Mouse (Mus musculus) heart, embryonic 14.5 days (tissue): ENCODE measurements around the gene Osbpl2. TPM values are rescaled to one million over a fixed set of nuclear protein-coding genes. Genes with fewer than 3 reads are reported as not detected.

ENCODE experiments used
- ATAC-seq: fragments of 200-750 bp; cut with Nextera tagmentation; 2 replicates; pipeline ENCODE4 v1.8.0; 2017; ENCODE audit warnings: low read depth, moderate TSS enrichment; ENCODE audit not compliant: insufficient number of reproducible peaks, insufficient read depth, low FRiP score
- H3K27ac ChIP-seq, 2 experiments: fragments of 200-500 bp in 1 of 2; fragments of 300-500 bp in 1 of 2; sonication (generic) in 1 of 2; replicated peaks in 1 of 2; 2 replicates each; pipeline ENCODE4 v1.5.1; 2012 to 2014; ENCODE audit warnings: low read depth in 2 of 2, low read length in 2 of 2, control low read depth in 1 of 2, mild to moderate bottlenecking in 1 of 2, mixed read lengths in 1 of 2; ENCODE audit not compliant: control insufficient read depth in 1 of 2, insufficient read depth in 1 of 2
- H3K27me3 ChIP-seq: fragments of 300-500 bp; sonication (generic); 2 replicates; pipeline ENCODE4 v1.6.1; 2014; ENCODE audit warnings: mild to moderate bottlenecking, low read length, control low read depth; ENCODE audit not compliant: control insufficient read depth, insufficient read depth
- H3K36me3 ChIP-seq: fragments of 300-500 bp; sonication (generic); 2 replicates; pipeline ENCODE4 v1.6.1; 2014; ENCODE audit warnings: mild to moderate bottlenecking, control low read depth, low read length, mixed read lengths; ENCODE audit not compliant: control insufficient read depth, insufficient read depth
- H3K4me1 ChIP-seq, 2 experiments: fragments of 200-500 bp in 1 of 2; fragments of 300-500 bp in 1 of 2; sonication (generic) in 1 of 2; 2 replicates each; pipeline ENCODE4 v1.6.1; 2012 to 2014; ENCODE audit warnings: low read length in 2 of 2, control low read depth in 1 of 2, mixed read lengths in 1 of 2; ENCODE audit not compliant: control insufficient read depth in 2 of 2, insufficient read depth in 2 of 2
- H3K4me2 ChIP-seq: fragments of 300-500 bp; sonication (generic); 2 replicates; pipeline ENCODE4 v1.6.1; 2014; ENCODE audit warnings: mild to moderate bottlenecking, low read length
- H3K4me3 ChIP-seq, 2 experiments: fragments of 200-500 bp in 1 of 2; fragments of 300-500 bp in 1 of 2; sonication (generic) in 1 of 2; 2 replicates each; pipeline ENCODE4 v1.5.1; 2012 to 2014; ENCODE audit warnings: low read length in 2 of 2, mild to moderate bottlenecking in 2 of 2, control low read depth in 1 of 2, low read depth in 1 of 2, moderate library complexity in 1 of 2; ENCODE audit not compliant: control insufficient read depth in 1 of 2, insufficient read depth in 1 of 2
- H3K9ac ChIP-seq: fragments of 300-500 bp; sonication (generic); 2 replicates; pipeline ENCODE4 v1.6.1; 2014; ENCODE audit warnings: mild to moderate bottlenecking, low read length
- H3K9me3 ChIP-seq: fragments of 300-500 bp; sonication (generic); 2 replicates; pipeline ENCODE4 v1.6.1; 2016; ENCODE audit warnings: low read length, control low read depth; ENCODE audit not compliant: control insufficient read depth
- WGBS: fragments of 180-500 bp; shearing (Covaris S2); extraction: QIAGEN DNeasy Blood & Tissue Kit; methylation state at CpG from one replicate; pipeline ENCODE4 v1.1.7; 2014; 5-methylcytosine and 5-hydroxymethylcytosine counted together
- polyA plus RNA-seq: library from polyadenylated mRNA; unstranded; fragments of >200 nt; fragmentation: Nextera tagmentation; extraction: Ambion mirVana; gene quantifications from 2 replicates; pipeline ENCODE4 v1.2.1, GENCODE M21; 2014

Gene Osbpl2
- polyA plus RNA-seq, 1 experiment from 2014 or later, result 40.5 TPM

DNA sequence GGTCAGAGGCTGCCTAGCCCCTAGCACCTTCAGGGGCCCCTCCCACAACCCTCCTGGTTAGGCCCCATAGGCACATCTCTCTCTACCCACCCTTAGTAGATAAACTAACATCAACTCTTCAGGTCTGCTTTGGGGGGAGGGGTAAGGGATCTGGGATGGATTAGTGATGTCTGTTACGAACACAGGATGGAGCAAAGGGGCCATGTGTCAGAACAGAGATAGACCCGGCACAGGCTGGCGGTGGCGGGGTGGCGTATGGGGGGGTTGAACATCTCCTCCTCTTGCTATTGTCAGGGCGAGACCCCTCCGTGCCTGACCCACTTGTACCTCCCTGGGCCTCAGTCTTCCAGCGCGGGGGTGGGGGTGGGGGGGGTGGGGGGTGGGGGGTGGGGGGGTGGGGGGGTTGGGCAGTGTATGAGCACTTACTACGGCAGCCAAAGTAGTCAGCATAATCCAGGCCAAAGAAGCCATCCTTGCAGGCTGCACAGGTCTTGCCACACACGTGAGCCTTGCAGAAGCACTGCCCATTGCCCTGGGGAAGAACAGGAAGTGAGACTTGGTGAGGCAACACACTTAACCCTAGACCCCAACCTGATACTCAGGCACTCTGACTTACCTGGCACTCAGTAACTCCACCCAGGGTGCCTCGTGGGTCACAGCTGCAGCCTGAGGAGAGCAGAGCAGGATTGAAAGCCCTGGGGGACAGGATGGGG is 77.7 kb downstream of the Osbpl2 start:
- WGBS, result 75% methylated on average over 12 of the region's 12 CpGs

DNA sequence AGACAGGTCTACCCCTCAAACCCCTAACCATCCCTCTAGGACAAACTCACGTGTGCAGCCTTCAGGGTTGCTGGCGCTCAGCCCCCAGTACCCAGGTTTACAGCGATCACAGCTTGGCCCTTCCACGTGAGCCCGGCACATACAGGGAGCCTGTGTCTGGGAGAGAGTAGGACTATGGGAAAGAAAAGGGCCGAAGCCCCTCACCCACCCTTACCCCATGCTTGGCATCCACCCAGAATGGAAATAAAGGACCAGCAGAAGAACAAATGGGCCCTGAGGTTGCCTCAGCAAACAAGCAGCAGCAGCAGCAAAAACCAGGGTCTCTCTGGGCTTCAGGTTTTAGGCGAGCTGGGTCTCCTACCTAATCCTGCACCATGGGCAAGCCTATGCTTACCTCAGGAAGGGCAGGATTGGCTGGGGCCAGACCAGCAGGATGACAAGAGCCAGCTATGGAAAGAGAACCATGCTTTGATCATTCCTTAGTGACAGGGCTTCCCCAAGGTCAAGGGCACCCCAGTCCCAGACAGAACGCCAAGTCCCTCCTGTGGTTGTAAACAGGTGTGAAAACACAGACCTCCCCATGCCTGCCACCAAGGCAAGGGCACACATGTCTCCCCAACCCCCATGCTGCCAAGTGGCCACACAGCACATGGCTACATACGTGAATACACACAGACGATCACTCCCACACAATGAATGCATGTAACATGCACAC is 78.4 kb downstream of the Osbpl2 start:
- Histone ChIP-seq H3K27ac (no peak overlapping the region), H3K27me3 (no peaks in the 10 kb centered on the region), H3K36me3 (peaks cover 69% of the 10 kb centered on the region), H3K4me1 (no peaks in the 10 kb centered on the region), H3K9ac (no peak overlapping the region), H3K4me3 (no peak overlapping the region), H3K9me3 (no peaks in the 10 kb centered on the region), H3K4me2 (no peak overlapping the region)
- WGBS, result 81% methylated on average over 10 of the region's 10 CpGs
- no peak for ATAC-seq

More for the DNA sequence above, 77.7 kb downstream of the Osbpl2 start:
- no peaks in the 10 kb centered on the region for H3K4me1 ChIP-seq
- H3K9me3 ChIP-seq, result no peaks in the 10 kb centered on the region
- no peak overlapping the region for H3K4me2 ChIP-seq
- no peak overlapping the region for H3K9ac ChIP-seq
- H3K27ac ChIP-seq, result no peak overlapping the region
- peaks cover 72% of the 10 kb centered on the region for H3K36me3 ChIP-seq
- H3K27me3 ChIP-seq, result no peaks in the 10 kb centered on the region
- H3K4me3 ChIP-seq, result no peak overlapping the region
- ATAC-seq, result no peak

DNA sequence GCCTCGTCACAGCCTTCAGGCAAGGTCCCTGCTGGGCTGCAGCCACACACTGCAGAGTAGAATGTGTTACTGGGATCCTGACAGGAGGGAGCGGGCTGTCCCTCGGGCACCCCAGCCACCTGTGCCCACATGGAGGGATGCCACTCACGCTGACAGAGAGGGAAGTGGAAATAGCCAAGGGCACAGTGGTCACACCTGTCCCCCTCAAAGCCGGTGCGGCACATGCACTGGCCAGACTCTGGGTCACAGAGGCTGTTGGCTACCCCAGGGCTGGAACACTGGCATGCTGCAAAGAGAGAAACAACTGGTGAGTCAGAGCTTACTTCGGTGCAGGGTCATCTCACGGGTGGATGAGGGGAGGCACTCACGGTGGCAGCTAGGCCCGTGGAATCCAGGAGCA is 79.7 kb downstream of the Osbpl2 start:
- H3K9me3 ChIP-seq, result no peaks in the 10 kb centered on the region
- ATAC-seq, result no peak
- no peak overlapping the region for H3K4me2 ChIP-seq
- H3K36me3 ChIP-seq, result peaks cover 56% of the 10 kb centered on the region
- H3K27ac ChIP-seq, result no peak overlapping the region
- no peaks in the 10 kb centered on the region for H3K27me3 ChIP-seq
- H3K9ac ChIP-seq, result no peak overlapping the region
- WGBS, result 95% methylated on average over 10 of the region's 10 CpGs
- H3K4me1 ChIP-seq, result no peaks in the 10 kb centered on the region
- H3K4me3 ChIP-seq, result no peak overlapping the region

DNA sequence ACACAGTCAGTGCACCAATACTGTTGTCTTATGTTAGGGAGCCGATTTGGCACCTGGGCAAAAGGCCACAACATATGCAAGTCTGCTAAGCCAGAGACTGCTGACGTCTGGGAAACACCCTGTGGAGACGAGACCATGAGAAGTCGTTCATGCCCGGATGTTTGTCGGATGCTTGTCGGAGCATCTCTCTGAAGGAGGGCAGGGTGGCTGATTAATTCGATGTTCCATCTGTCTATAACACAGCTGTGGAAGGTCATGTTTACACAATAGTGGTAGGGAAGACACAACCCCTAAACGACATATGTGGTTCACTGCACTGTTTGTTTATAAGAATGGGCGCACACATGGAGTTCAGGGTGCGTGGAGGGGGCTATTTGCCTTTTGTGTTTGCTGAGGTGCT is 81.6 kb downstream of the Osbpl2 start:
- Histone ChIP-seq H3K27ac (no peak overlapping the region), H3K4me1 (peaks cover 0 to 2% of the 10 kb centered on the region in 2 experiments; a peak in 1 of 4 replicates), H3K9me3 (no peaks in the 10 kb centered on the region), H3K36me3 (peaks cover 38% of the 10 kb centered on the region), H3K4me2 (no peak overlapping the region), H3K27me3 (no peaks in the 10 kb centered on the region), H3K4me3 (no peak overlapping the region), H3K9ac (no peak overlapping the region)
- WGBS, result 83% methylated on average over 11 of the region's 11 CpGs
- no peak for ATAC-seq

DNA sequence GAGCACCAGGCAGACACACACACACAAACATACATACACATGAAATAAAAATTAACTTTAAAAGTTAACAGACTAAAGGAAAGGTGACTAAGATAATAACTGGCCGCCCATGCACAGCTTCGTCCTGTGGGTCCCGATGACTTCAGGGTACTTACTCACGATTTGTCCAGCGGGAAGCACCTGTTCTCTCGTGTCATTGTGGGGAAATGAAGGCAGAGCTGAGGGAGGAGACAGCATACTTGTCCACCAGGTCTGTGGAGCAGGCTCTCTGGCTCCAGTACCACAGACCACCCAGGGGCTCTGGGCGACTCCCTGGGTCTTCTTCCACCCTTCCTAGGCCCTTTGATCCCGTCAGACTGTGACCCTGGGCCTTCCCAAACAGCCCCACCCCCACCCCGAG is 82.2 kb downstream of the Osbpl2 start:
- ATAC-seq, result no peak
- Histone ChIP-seq H3K36me3 (peaks cover 33% of the 10 kb centered on the region), H3K27me3 (no peaks in the 10 kb centered on the region), H3K4me1 (peaks cover 0 to 2% of the 10 kb centered on the region in 2 experiments; a peak in 1 of 4 replicates), H3K27ac (no peak overlapping the region), H3K4me2 (no peak overlapping the region), H3K9me3 (no peaks in the 10 kb centered on the region), H3K9ac (no peak overlapping the region), H3K4me3 (no peak overlapping the region)
- WGBS, result 79% methylated on average over 9 of the region's 9 CpGs

DNA sequence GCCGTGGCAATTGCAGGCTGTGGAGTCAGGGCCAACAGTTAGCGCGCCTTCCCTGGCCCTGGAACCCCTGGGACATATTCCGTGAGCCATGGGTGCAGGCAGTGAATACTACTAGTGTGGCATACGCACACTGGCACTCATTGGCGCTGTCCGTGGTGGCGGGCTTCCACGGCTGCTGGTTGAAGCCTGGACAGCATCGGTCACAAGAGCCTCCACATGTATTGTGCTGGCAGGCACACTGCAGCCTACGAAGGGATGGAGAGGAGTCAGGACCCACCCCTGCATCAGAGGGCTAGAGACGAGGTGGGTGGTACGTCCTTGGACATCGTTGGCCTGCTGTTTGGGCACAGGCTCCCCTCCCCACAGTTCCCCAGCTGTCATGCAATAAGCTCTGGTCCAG is 83.2 kb downstream of the Osbpl2 start:
- Histone ChIP-seq H3K4me3 (no peak overlapping the region), H3K9ac (no peak overlapping the region), H3K4me2 (no peak overlapping the region), H3K9me3 (no peaks in the 10 kb centered on the region), H3K36me3 (peaks cover 36% of the 10 kb centered on the region), H3K27me3 (no peaks in the 10 kb centered on the region), H3K27ac (no peak overlapping the region), H3K4me1 (peaks cover 0 to 2% of the 10 kb centered on the region in 2 experiments; a peak in 1 of 4 replicates)
- no peak for ATAC-seq
- WGBS, result 90% methylated on average over 14 of the region's 14 CpGs

DNA sequence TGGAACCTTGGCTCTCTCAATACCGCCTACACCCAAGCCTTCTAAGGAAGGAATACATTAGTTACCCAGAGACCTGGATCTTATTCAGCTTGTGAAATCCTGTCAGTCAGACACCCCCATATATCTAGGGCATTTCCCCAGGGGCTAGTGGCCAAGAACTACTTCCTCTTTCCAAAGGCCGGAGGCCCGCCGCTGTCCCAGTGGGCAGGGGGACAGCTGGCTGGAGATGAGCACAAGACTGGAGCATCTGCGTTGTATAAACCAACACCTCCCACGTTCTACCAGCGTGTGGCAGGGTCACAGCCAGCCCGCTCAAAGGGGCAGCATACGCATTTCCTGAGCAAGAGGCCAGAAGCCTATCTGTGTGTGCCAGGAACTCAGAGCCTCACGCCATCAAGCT is 83.7 kb downstream of the Osbpl2 start:
- H3K27me3 ChIP-seq, result no peaks in the 10 kb centered on the region
- H3K9ac ChIP-seq, result no peak overlapping the region
- no peaks in the 10 kb centered on the region for H3K9me3 ChIP-seq
- H3K27ac ChIP-seq, result no peak overlapping the region
- peaks cover 35% of the 10 kb centered on the region for H3K36me3 ChIP-seq
- 76% methylated on average over 10 of the region's 10 CpGs for whole genome bisulfite sequencing
- no peak overlapping the region for H3K4me3 ChIP-seq
- ATAC-seq, result no peak
- H3K4me2 ChIP-seq, result no peak overlapping the region
- peaks cover 2% of the 10 kb centered on the region in 2 experiments; a peak in 1 of 4 replicates for H3K4me1 ChIP-seq
